Mouse (Mus musculus): ENCODE data around the gene Ubald2.

DNA sequence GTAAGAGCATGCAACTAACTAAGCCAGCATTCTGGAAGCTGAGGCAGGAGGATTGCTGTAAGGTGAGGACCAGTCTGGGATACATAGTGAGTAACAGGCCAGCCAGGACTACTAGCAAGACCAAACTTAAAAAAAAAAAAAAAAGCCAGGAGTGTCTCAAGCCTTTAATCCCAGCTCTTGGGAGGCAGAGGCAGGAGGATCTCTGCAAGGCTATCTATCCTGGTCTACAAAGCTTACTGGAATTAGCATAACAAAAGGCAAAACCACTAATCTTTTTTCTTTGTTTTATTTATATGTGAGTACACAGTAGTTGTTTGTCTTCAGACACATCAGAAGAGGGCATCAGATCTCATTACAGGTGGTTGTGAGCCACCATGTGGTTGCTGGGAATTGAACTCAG lies 54.3 kb downstream of the Ubald2 start:
- no peak for TF ChIP-seq POLR2A (IDR thresholded peaks at IDR 0.05; ENCODE audit: control insufficient read depth in 1 of 2, insufficient read depth in 1 of 2, low read depth in 1 of 2, low read length in 2 of 2, poor library complexity in 1 of 2)
- TF ChIP-seq SIN3A (IDR thresholded peaks at IDR 0.05; ENCODE audit: low read length), result no peak
- no peak for TF ChIP-seq CTCF (IDR thresholded peaks at IDR 0.05 in 2 of 3, conservative IDR thresholded peaks at IDR 0.05 in 1 of 3; ENCODE audit: control insufficient read depth in 1 of 3, insufficient read depth in 1 of 3, low read depth in 2 of 3, low read length in 3 of 3, poor library complexity in 1 of 3, severe bottlenecking in 1 of 3)
- TF ChIP-seq GATA1 (IDR thresholded peaks at IDR 0.05; ENCODE audit: low read depth, low read length), result no peak
- no peak for TF ChIP-seq KAT2A (conservative IDR thresholded peaks at IDR 0.05; ENCODE audit: low read depth, low read length)
- no peak for TF ChIP-seq JUND (IDR thresholded peaks at IDR 0.05; ENCODE audit: low read depth, low read length)
- no peak for TF ChIP-seq MEF2A (IDR thresholded peaks at IDR 0.05; ENCODE audit: extremely low read depth, insufficient replicate concordance, low read depth, low read length, poor library complexity, severe bottlenecking)
- TF ChIP-seq EP300 (IDR thresholded peaks at IDR 0.05; ENCODE audit: low read depth in 1 of 2, low read length in 2 of 2), result no peak
- no peak for TF ChIP-seq MAFK (IDR thresholded peaks at IDR 0.05; ENCODE audit: borderline replicate concordance, low read depth, low read length)
- no peak for TF ChIP-seq POLR2AphosphoS2 (IDR thresholded peaks at IDR 0.05; ENCODE audit: low read length)
- TF ChIP-seq ZC3H11A (IDR thresholded peaks at IDR 0.05; ENCODE audit: low read depth, low read length), result no peak
- no peak for TF ChIP-seq BHLHE40 (IDR thresholded peaks at IDR 0.05; ENCODE audit: borderline replicate concordance, low read depth, low read length)
